Mouse (Mus musculus) embryonic facial prominence, embryonic 14.5 days (tissue): Measurements from ENCODE around the gene Arntl. TPM values are rescaled to one million over a fixed set of nuclear protein-coding genes. Genes with fewer than 3 reads are reported as not detected.
A peak's percentile ranks its signal among the peaks of the same experiment; 100 is the strongest.

Experiments
- ATAC-seq: fragments of 200-750 bp; cut with Nextera tagmentation; 2 replicates; pipeline ENCODE4 v1.8.0; 2017; ENCODE audit warnings: low read depth, moderate number of reproducible peaks, moderate TSS enrichment
- DNase-seq: peaks from one replicate; pipeline ENCODE4 v3.0.0-alpha.2; 2015; ENCODE audit warnings: low spot score
- H3K27ac ChIP-seq: fragments of 300-500 bp; sonication (generic); replicated peaks from 2 replicates; pipeline ENCODE4 v1.5.1; 2014; ENCODE audit warnings: low read depth, mild to moderate bottlenecking, low read length, moderate library complexity
- H3K27me3 ChIP-seq: fragments of 300-500 bp; sonication (generic); replicated peaks from 2 replicates; pipeline ENCODE4 v1.6.1; 2014; ENCODE audit warnings: low read length; ENCODE audit not compliant: control insufficient read depth, insufficient read depth
- H3K36me3 ChIP-seq: fragments of 300-500 bp; sonication (generic); 2 replicates; pipeline ENCODE4 v1.6.1; 2014; ENCODE audit warnings: low read length, mixed read lengths; ENCODE audit not compliant: control insufficient read depth, insufficient read depth
- H3K4me1 ChIP-seq: fragments of 300-500 bp; sonication (generic); 2 replicates; pipeline ENCODE4 v1.6.1; 2014; ENCODE audit warnings: antibody characterized with exemption, low read length; ENCODE audit not compliant: control insufficient read depth, insufficient read depth
- H3K4me2 ChIP-seq: fragments of 300-500 bp; sonication (generic); 2 replicates; pipeline ENCODE4 v1.6.1; 2014; ENCODE audit warnings: low read depth, mild to moderate bottlenecking, low read length, moderate library complexity, mixed read lengths
- H3K4me3 ChIP-seq: fragments of 300-500 bp; sonication (generic); 2 replicates; pipeline ENCODE4 v1.5.1; 2014; ENCODE audit warnings: low read depth, mild to moderate bottlenecking, low read length
- H3K9ac ChIP-seq: fragments of 300-500 bp; sonication (generic); 2 replicates; pipeline ENCODE4 v1.6.1; 2014; ENCODE audit warnings: low read depth, mild to moderate bottlenecking, low read length, moderate library complexity, mixed read lengths
- H3K9me3 ChIP-seq: fragments of 300-500 bp; sonication (generic); 2 replicates; pipeline ENCODE4 v1.6.1; 2016; ENCODE audit warnings: low read length; ENCODE audit not compliant: control insufficient read depth
- WGBS: fragments of 180-500 bp; shearing (Covaris S2); extraction: QIAGEN DNeasy Blood & Tissue Kit; methylation state at CpG from one replicate; pipeline ENCODE4 v1.1.7; 2014; 5-methylcytosine and 5-hydroxymethylcytosine counted together
- polyA plus RNA-seq: library from polyadenylated mRNA; unstranded; fragments of >200 nt; fragmentation: Nextera tagmentation; extraction: Ambion mirVana; gene quantifications from 2 replicates; pipeline ENCODE4 v1.2.1, GENCODE M21; 2014

The Arntl gene
- polyA plus RNA-seq, 1 experiment from 2014 or later: 9.6 TPM

GRCm38 (mm10) chr7:113263990-113264389 lies 56.7 kb downstream of the Arntl start:
- H3K27ac ChIP-seq: no peak overlapping the region
- no peak overlapping the region for H3K4me3 ChIP-seq
- no peaks in the 10 kb centered on the region for H3K36me3 ChIP-seq
- WGBS: 73% methylated on average over 1 of the region's 1 CpGs
- H3K27me3 ChIP-seq: no peaks in the 10 kb centered on the region
- no peak for DNase-seq
- H3K9me3 ChIP-seq: no peaks in the 10 kb centered on the region
- no peak overlapping the region for H3K9ac ChIP-seq
- 0 out of 2 replicates have a peak, but pooled peaks cover 6% of the 10 kb centered on the region for H3K4me1 ChIP-seq
- no peak for ATAC-seq
- H3K4me2 ChIP-seq: no peak overlapping the region

- Histone ChIP-seq H3K9ac (no peak overlapping the region), H3K9me3 (no peaks in the 10 kb centered on the region), H3K27me3 (no peaks in the 10 kb centered on the region), H3K27ac (no peak overlapping the region), H3K4me1 (no peaks in the 10 kb centered on the region), H3K4me2 (no peak overlapping the region), H3K36me3 (no peaks in the 10 kb centered on the region), H3K4me3 (no peak overlapping the region)
- ATAC-seq: peak; percentile 30; the same call in 1 of the 2 replicates
- 81% methylated on average over 9 of the region's 9 CpGs for WGBS
- DNase-seq: peak; percentile 44
Observed at GRCm38 (mm10) chr7:113268287-113268686, 61.0 kb downstream of the Arntl start.

GRCm38 (mm10) chr7:113269081-113269480 lies 61.8 kb downstream of the Arntl start:
- Histone ChIP-seq H3K4me2 (no peak overlapping the region), H3K9ac (no peak overlapping the region), H3K4me1 (no peaks in the 10 kb centered on the region), H3K27ac (no peak overlapping the region), H3K27me3 (no peaks in the 10 kb centered on the region), H3K4me3 (no peak overlapping the region), H3K9me3 (no peaks in the 10 kb centered on the region), H3K36me3 (no peaks in the 10 kb centered on the region)
- DNase-seq: no peak
- ATAC-seq: no peak

- 66% methylated on average over 3 of the region's 3 CpGs for WGBS
- Histone ChIP-seq H3K9me3 (no peaks in the 10 kb centered on the region), H3K9ac (0 out of 2 replicates have a peak overlapping the region, but pooled peaks have one; percentile 25), H3K4me1 (no peaks in the 10 kb centered on the region), H3K4me2 (no peak overlapping the region), H3K27ac (no peak overlapping the region), H3K27me3 (no peaks in the 10 kb centered on the region), H3K4me3 (no peak overlapping the region), H3K36me3 (no peaks in the 10 kb centered on the region)
- no peak for DNase-seq
- ATAC-seq: no peak
Observed at GRCm38 (mm10) chr7:113269921-113270320, 62.7 kb downstream of the Arntl start.

DNA sequence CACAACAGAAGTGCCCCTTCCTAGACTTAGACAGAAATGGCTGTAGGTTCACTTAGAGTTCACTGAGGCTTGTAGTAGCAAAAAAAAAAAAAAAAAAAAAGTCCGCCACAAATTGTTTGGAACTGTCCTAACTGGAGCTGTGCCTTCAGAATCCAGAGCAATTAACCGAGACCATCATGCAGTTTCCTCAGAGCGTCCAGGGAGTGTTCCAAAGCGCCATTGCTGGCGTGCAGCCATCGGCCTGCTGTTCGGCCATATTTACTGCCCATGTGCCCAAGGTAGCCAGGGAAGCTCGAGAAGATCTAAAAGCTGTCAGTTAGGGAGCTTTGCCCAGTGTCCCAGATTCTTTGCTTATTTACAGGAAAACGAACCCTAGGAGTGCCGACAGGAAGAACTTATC lies 63.3 kb downstream of the Arntl start:
- Histone ChIP-seq H3K4me3 (no peak overlapping the region), H3K9ac (no peak overlapping the region), H3K27me3 (no peaks in the 10 kb centered on the region), H3K27ac (no peak overlapping the region), H3K36me3 (no peaks in the 10 kb centered on the region), H3K4me1 (no peaks in the 10 kb centered on the region), H3K4me2 (no peak overlapping the region), H3K9me3 (no peaks in the 10 kb centered on the region)
- no peak for ATAC-seq
- DNase-seq: no peak
- WGBS: 71% methylated on average over 10 of the region's 10 CpGs

DNA sequence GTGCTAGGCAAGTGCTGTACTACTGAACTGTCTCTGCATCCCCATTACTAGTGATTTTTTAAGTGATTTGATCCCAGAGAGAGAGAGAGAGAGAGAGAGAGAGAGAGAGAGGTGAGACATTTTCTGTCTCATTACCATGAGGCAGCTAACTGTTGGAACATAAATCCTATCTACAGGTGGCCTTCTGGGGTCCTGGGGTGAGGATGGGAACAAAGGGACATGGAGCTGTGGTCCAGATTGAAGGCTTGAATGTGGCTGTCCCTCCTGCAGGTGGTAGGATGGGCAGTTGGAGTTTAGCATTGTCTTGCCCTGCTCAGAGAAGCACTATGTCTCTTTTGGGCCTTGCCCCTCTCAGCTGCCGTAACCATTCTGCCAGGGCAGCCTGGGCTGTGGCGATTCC lies 63.7 kb downstream of the Arntl start:
- no peak overlapping the region for H3K9ac ChIP-seq
- H3K4me3 ChIP-seq: no peak overlapping the region
- ATAC-seq (no peak), DNase-seq (no peak)
- no peaks in the 10 kb centered on the region for H3K9me3 ChIP-seq
- 83% methylated on average over 2 of the region's 2 CpGs for WGBS
- no peak overlapping the region for H3K27ac ChIP-seq
- no peaks in the 10 kb centered on the region for H3K4me1 ChIP-seq
- no peak overlapping the region for H3K4me2 ChIP-seq
- H3K36me3 ChIP-seq: no peaks in the 10 kb centered on the region
- H3K27me3 ChIP-seq: no peaks in the 10 kb centered on the region

DNA sequence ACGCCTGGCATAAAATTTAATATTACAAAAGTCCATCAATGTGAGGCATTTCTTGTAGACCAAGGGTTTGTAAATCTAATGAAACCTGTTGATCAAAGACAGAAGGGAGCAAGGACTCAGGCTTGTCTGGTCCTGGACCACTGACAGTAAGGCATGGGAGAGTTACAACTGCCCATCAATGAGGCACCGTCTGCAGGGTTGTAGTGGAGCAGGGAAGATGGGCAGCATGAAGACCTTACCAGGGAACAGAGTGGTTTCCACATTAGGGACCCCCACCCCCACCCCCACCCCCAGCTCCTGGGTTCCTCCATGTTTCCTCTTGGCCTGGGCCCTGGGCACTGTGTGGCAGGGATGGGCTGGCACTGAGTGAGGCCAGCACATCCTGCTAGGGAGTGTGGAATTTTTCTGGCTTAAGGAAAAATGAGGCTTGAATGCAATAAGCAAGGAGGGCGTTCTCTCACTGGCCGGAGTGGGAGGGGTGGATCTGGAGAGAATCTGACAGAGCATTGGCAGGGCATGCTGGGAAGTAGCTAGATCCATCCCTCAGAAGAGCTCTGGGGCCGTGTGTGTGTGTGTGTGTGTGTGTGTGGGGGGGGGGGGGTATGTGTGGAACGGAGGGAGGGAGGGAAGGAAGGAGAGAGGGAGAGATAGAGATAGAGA lies 65.2 kb downstream of the Arntl start:
- no peaks in the 10 kb centered on the region for H3K4me1 ChIP-seq
- no peak overlapping the region for H3K4me3 ChIP-seq
- ATAC-seq (0 out of 2 replicates have a peak, but pooled peaks have one; percentile 15), DNase-seq (no peak)
- H3K9me3 ChIP-seq: no peaks in the 10 kb centered on the region
- H3K36me3 ChIP-seq: no peaks in the 10 kb centered on the region
- 66% methylated on average over 6 of the region's 6 CpGs for WGBS
- no peak overlapping the region for H3K9ac ChIP-seq
- no peak overlapping the region for H3K4me2 ChIP-seq
- H3K27me3 ChIP-seq: no peaks in the 10 kb centered on the region
- H3K27ac ChIP-seq: no peak overlapping the region

DNA sequence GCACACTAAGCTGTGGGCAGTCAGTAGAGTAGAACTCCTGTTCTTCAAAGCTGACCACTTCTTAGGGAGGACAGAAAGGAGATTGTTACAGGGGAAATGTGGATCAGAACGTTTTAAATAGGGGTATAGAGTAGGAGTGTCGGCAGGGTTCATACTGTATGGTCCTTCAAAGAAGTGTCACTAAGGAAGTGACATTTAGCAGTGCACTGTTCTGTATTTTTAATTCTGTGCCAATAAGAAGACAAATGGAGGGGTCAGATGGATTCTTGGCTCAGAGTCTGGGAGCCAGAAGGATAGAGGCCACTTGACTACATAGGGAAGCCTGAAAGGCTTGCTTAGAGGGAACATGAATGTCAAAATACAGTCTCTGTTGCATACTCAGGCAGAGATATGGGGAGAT lies 70.0 kb downstream of the Arntl start:
- H3K4me3 ChIP-seq: no peak overlapping the region
- 65% methylated on average over 2 of the region's 2 CpGs for WGBS
- ATAC-seq: no peak
- H3K9ac ChIP-seq: no peak overlapping the region
- peaks cover 3% of the 10 kb centered on the region; the same call in 1 of the 2 replicates for H3K4me1 ChIP-seq
- no peak overlapping the region for H3K4me2 ChIP-seq
- H3K27me3 ChIP-seq: no peaks in the 10 kb centered on the region
- H3K27ac ChIP-seq: no peak overlapping the region
- no peaks in the 10 kb centered on the region for H3K36me3 ChIP-seq
- H3K9me3 ChIP-seq: no peaks in the 10 kb centered on the region
- DNase-seq: no peak

- Histone ChIP-seq H3K27me3 (no peaks in the 10 kb centered on the region), H3K4me3 (no peak overlapping the region), H3K36me3 (peaks cover 3% of the 10 kb centered on the region; the same call in 1 of the 2 replicates), H3K27ac (no peak overlapping the region), H3K9me3 (no peaks in the 10 kb centered on the region), H3K9ac (no peak overlapping the region), H3K4me1 (peaks cover 3% of the 10 kb centered on the region; the same call in 1 of the 2 replicates), H3K4me2 (no peak overlapping the region)
- ATAC-seq: no peak
- DNase-seq: no peak
- WGBS: 89% methylated on average over 4 of the region's 4 CpGs
Observed at GRCm38 (mm10) chr7:113278493-113278892, 71.2 kb downstream of the Arntl start.
